Comparison of ENCODE assay signal across 8 mouse cellular contexts in genomic region chr10:100629762-100630438, GRCm38 (mm10). TPM values are rescaled to one million over a fixed set of nuclear protein-coding genes. Genes with fewer than 3 reads are reported as not detected.
DNase-seq lines count a peak whose midpoint lies in the region; ATAC-seq lines count a peak whose summit lies in the region.

No protein-coding gene starts in this region.

- no peak overlapping the region for H3K4me2 ChIP-seq in forebrain, embryonic 11.5 days (ENCODE audit: low read depth, low read length, severe bottlenecking)
- peak overlapping the region; percentile 31 for H3K4me2 ChIP-seq in hindbrain, embryonic 13.5 days

- H3K9me3 ChIP-seq in forebrain, embryonic 11.5 days (ENCODE audit: control insufficient read depth, low read length) = no peaks in the 10 kb centered on the region
- no peaks in the 10 kb centered on the region for H3K9me3 ChIP-seq in hindbrain, embryonic 13.5 days

- no peak overlapping the region for H3K27ac ChIP-seq in forebrain, embryonic 11.5 days (ENCODE audit: low read depth, low read length)
- H3K27ac ChIP-seq in hindbrain, embryonic 13.5 days = peak overlapping the region; percentile 73

- peak; percentile 5 to 54 for DNase-seq in heart, adult 18-20 months
- DNase-seq in heart, postnatal 25 days (ENCODE audit: low spot score) = no peak
- DNase-seq in c-Kit-positive CD71-positive TER-119-negative erythroid progenitor cells, embryonic 14.5 days (ENCODE audit: low read depth) = peak; percentile 53
- DNase-seq in forebrain, embryonic 11.5 days (ENCODE audit: low spot score) = peak; percentile 60
- DNase-seq in left cerebral cortex, adult 11 months (ENCODE audit: low spot score) = peak; percentile 17
- peak; percentile 48 for DNase-seq in lung, postnatal 36 days
- peak; percentile 73 to 74 for DNase-seq in right cerebral cortex, adult 2 months (ENCODE audit: low spot score in 2 of 2)

- H3K4me1 ChIP-seq in forebrain, embryonic 11.5 days (replicated peaks; ENCODE audit: control insufficient read depth, insufficient read depth, low read length) = no peaks in the 10 kb centered on the region
- 0 out of 2 replicates have a peak, but pooled peaks cover 2% of the 10 kb centered on the region for H3K4me1 ChIP-seq in hindbrain, embryonic 13.5 days (replicated peaks)

- H3K27me3 ChIP-seq in forebrain, embryonic 11.5 days (ENCODE audit: control insufficient read depth, insufficient read depth, low read length) = no peaks in the 10 kb centered on the region
- H3K27me3 ChIP-seq in hindbrain, embryonic 13.5 days = no peaks in the 10 kb centered on the region

- intact Hi-C loops in heart, postnatal 25 days (cut with DNase I) = no loop called here

- H3K9ac ChIP-seq in forebrain, embryonic 11.5 days (ENCODE audit: low read length) = no peak overlapping the region
- H3K9ac ChIP-seq in hindbrain, embryonic 13.5 days = 0 out of 2 replicates have a peak overlapping the region, but pooled peaks have one; percentile 14

- ATAC-seq in forebrain, embryonic 11.5 days (replicated peaks; ENCODE audit: low FRiP score) = peak; percentile 60
- ATAC-seq in hindbrain, embryonic 13.5 days (ENCODE audit: low FRiP score) = peak; percentile 68; the same call in 1 of the 2 replicates

- H3K4me3 ChIP-seq in forebrain, embryonic 11.5 days (ENCODE audit: low read depth, low read length) = no peak overlapping the region
- no peak overlapping the region for H3K4me3 ChIP-seq in hindbrain, embryonic 13.5 days

- WGBS in forebrain, embryonic 11.5 days = 29% methylated on average over 20 of the region's 20 CpGs
- WGBS in hindbrain, embryonic 13.5 days = 28% methylated on average over 20 of the region's 20 CpGs

- H3K36me3 ChIP-seq in forebrain, embryonic 11.5 days (ENCODE audit: control insufficient read depth, insufficient read depth, low read length) = no peaks in the 10 kb centered on the region
- no peaks in the 10 kb centered on the region for H3K36me3 ChIP-seq in hindbrain, embryonic 13.5 days

RNA-seq across cellular contexts. Expression of gene 1700017N19Rik, which starts 39.6 kb away (rescaled TPM):
- total RNA-seq in heart, adult 18-20 months (2021) = not detected
- not detected for total RNA-seq in heart, postnatal 25 days (2021)
- not detected in 2 replicates for polyA plus RNA-seq in forebrain, embryonic 11.5 days (2014; fragmentation: Nextera tagmentation; extraction: Ambion mirVana)
- polyA plus RNA-seq in hindbrain, embryonic 13.5 days (2015; fragmentation: Nextera tagmentation; extraction: Ambion mirVana) = 0.14 TPM in 1 of 2 replicates, not detected in the other

RNA-seq across cellular contexts. Expression of gene 4930430F08Rik, which starts 39.7 kb away (rescaled TPM):
- 1 to 10 TPM; 7.0 to 7.1 TPM for total RNA-seq in heart, adult 18-20 months (2021)
- 1 to 10 TPM; 4.9 to 6.9 TPM for total RNA-seq in heart, postnatal 25 days (2021)
- 9.7 and 12.9 TPM in 2 replicates for polyA plus RNA-seq in forebrain, embryonic 11.5 days (2014; fragmentation: Nextera tagmentation; extraction: Ambion mirVana)
- 10.8 and 14.5 TPM in 2 replicates for polyA plus RNA-seq in hindbrain, embryonic 13.5 days (2015; fragmentation: Nextera tagmentation; extraction: Ambion mirVana)
